Mouse (Mus musculus) hindbrain, embryonic 12.5 days (tissue): Measurements from ENCODE around the gene Mettl7a1. TPM values are rescaled to one million over a fixed set of nuclear protein-coding genes. Genes with fewer than 3 reads are reported as not detected.
"Not testable (repeated sequence)": the region's sequence is repeated elsewhere in the genome, so short reads cannot be mapped to it uniquely, and the experiment has no call there.

ENCODE experiments used
- ATAC-seq: fragments of 200-750 bp; cut with Nextera tagmentation; 2 replicates; pipeline ENCODE4 v1.8.0; 2017; ENCODE audit warnings: moderate TSS enrichment; ENCODE audit not compliant: low FRiP score
- H3K27ac ChIP-seq: fragments of 300-500 bp; sonication (generic); 2 replicates; pipeline ENCODE4 v1.5.1; 2016; ENCODE audit warnings: mild to moderate bottlenecking
- H3K27me3 ChIP-seq: fragments of 300-500 bp; sonication (generic); 2 replicates; pipeline ENCODE4 v1.6.1; 2016; ENCODE audit warnings: mild to moderate bottlenecking
- H3K36me3 ChIP-seq: fragments of 300-500 bp; sonication (generic); 2 replicates; pipeline ENCODE4 v1.6.1; 2016; ENCODE audit warnings: mild to moderate bottlenecking
- H3K4me1 ChIP-seq: fragments of 300-500 bp; sonication (generic); 2 replicates; pipeline ENCODE4 v1.6.1; 2016
- H3K4me2 ChIP-seq: fragments of 300-500 bp; sonication (generic); replicated peaks from 2 replicates; pipeline ENCODE4 v1.6.1; 2016; ENCODE audit warnings: mild to moderate bottlenecking
- H3K4me3 ChIP-seq: fragments of 300-500 bp; sonication (generic); 2 replicates; pipeline ENCODE4 v1.5.1; 2016; ENCODE audit warnings: mild to moderate bottlenecking
- H3K9ac ChIP-seq: fragments of 300-500 bp; sonication (generic); 2 replicates; pipeline ENCODE4 v1.6.1; 2016; ENCODE audit warnings: mild to moderate bottlenecking, moderate library complexity
- H3K9me3 ChIP-seq: fragments of 300-500 bp; sonication (generic); replicated peaks from 2 replicates; pipeline ENCODE4 v1.6.1; 2016; ENCODE audit warnings: mild to moderate bottlenecking
- WGBS: fragments of 180-500 bp; shearing (Covaris S2); methylation state at CpG from one replicate; pipeline ENCODE4 v1.1.7; 2016; 5-methylcytosine and 5-hydroxymethylcytosine counted together
- polyA plus RNA-seq: library from polyadenylated mRNA; unstranded; fragments of >200 nt; fragmentation: Nextera tagmentation; extraction: Ambion mirVana; gene quantifications from 2 replicates; pipeline ENCODE4 v1.2.1, GENCODE M21; 2016

Mettl7a1 gene
- 3.9 and 4.8 TPM in 2 replicates for polyA plus RNA-seq

DNA sequence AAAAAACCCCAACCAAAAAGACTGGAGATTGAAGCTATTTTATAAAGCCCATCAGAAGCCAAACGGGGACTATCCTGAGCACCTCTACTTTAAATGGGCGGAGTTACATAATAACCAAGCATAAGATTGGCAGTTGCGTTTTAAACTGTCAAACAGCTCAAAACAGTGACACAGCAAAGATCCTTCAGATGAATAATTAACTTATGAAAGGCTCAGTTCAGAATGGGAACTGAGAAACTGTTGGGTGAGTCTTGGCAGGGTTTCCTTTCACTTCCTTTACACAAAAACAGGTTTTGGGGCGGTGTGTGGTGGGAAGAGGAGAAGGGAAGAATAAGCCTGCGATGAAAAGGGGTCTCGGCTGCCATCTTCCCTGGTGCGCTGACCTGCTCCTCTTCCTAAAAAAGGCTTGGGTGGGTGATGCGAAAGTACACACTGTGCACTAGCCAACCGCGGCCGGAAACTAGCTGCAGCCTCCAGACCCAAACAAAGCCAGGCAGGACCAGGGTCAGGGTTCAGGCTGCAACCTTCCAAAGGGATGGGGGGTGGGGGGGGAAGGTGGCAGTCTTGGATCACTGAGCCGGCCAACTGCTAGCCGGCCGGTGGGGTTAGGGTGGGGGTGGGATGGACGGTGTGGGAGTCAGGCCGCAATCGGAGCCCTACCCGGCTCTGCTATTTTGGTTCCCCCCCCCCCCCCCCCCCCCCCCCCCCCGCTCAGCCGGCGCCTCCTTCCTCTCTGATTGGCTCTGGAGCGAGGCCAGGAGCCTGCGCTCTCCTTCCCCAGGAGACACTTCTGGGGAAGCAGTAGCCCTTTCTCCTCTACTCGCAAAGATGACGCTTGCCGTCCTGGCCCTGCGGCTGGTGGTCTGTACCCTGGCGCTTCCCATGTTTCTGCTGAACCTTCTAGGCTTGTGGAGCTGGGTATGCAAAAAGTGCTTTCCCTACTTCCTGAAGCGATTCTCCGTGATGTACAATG is at the start of gene Mettl7a1:
Mettl7a1 (plus strand) TSS at position 122 of the 973 bp plus-strand sequence.
- peak; percentile 87 for ATAC-seq
- 3% methylated on average over 18 of the region's 30 CpGs for WGBS

GRCm38 (mm10) chr15:100256386-100256785 is 47.6 kb upstream of the Mettl7a1 start:
- H3K36me3 ChIP-seq = peaks cover 81% of the 10 kb centered on the region
- H3K9ac ChIP-seq = no peak overlapping the region
- ATAC-seq = no peak
- WGBS = 91% methylated on average over 6 of the region's 6 CpGs
- H3K27me3 ChIP-seq = no peaks in the 10 kb centered on the region
- no peaks in the 10 kb centered on the region for H3K9me3 ChIP-seq
- no peak overlapping the region for H3K27ac ChIP-seq
- H3K4me3 ChIP-seq = no peak overlapping the region
- no peaks in the 10 kb centered on the region for H3K4me1 ChIP-seq
- H3K4me2 ChIP-seq = no peak overlapping the region

More for the DNA sequence above, at the start of gene Mettl7a1:
- Histone ChIP-seq H3K9me3 (no peaks in the 10 kb centered on the region), H3K27ac (peak within 1 kb of the TSS; percentile 88), H3K4me3 (peak within 1 kb of the TSS; percentile 47), H3K27me3 (no peaks in the 10 kb centered on the region), H3K4me2 (peak within 1 kb of the TSS; percentile 76), H3K36me3 (no peaks in the 10 kb centered on the region), H3K9ac (peak within 1 kb of the TSS; percentile 72), H3K4me1 (peaks cover 4% of the 10 kb centered on the region; the same call in 1 of the 2 replicates)

GRCm38 (mm10) chr15:100257305-100257704 is 46.6 kb upstream of the Mettl7a1 start:
- H3K36me3 ChIP-seq = peaks cover 72% of the 10 kb centered on the region
- WGBS = 93% methylated on average over 5 of the region's 5 CpGs
- H3K4me2 ChIP-seq = no peak overlapping the region
- H3K27ac ChIP-seq = no peak overlapping the region
- H3K4me3 ChIP-seq = no peak overlapping the region
- H3K4me1 ChIP-seq = no peaks in the 10 kb centered on the region
- no peaks in the 10 kb centered on the region for H3K27me3 ChIP-seq
- no peaks in the 10 kb centered on the region for H3K9me3 ChIP-seq
- no peak overlapping the region for H3K9ac ChIP-seq
- ATAC-seq = no peak

DNA sequence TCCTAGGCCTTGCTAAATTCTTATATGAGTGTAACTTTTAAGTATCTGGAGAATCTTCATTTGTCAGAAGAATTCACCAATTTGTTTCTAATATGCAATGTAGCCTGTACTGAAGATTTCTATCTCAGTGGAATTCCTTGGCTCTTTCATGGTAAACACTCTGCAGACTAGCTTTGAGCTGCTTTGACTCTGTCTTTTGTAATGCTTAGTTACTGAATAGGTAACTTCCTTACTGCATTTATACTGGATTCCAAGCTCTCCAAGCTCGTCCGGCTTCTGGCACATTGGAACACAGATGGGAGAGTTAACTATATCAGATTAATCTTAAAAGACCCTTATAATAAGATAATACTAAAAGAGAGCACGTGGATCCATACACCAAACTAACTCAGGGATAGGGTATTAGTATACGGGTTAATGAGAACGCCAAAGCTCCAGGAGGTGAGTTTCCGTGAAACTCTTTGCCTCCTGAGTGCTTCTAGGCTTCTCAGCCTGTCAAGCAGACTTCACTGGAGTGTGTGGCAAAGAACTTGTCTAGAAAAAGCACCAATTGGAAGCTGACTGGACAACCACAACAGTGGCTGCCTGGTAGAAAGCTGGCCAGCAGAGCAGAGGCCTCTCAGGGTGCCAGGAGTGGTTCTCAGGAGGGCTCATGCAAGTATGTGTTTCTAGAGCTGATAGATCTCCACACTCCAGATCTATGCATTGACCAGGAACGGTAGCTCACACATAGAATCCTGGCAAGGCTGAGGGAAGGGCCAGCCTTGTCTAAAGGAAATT is 45.1 kb upstream of the Mettl7a1 start:
- peaks cover 61% of the 10 kb centered on the region for H3K36me3 ChIP-seq
- H3K4me2 ChIP-seq = no peak overlapping the region
- H3K27me3 ChIP-seq = no peaks in the 10 kb centered on the region
- 94% methylated on average over 7 of the region's 7 CpGs for WGBS
- no peak overlapping the region for H3K27ac ChIP-seq
- H3K9me3 ChIP-seq = no peaks in the 10 kb centered on the region
- no peak overlapping the region for H3K9ac ChIP-seq
- ATAC-seq = no peak
- H3K4me3 ChIP-seq = no peak overlapping the region
- H3K4me1 ChIP-seq = no peaks in the 10 kb centered on the region

DNA sequence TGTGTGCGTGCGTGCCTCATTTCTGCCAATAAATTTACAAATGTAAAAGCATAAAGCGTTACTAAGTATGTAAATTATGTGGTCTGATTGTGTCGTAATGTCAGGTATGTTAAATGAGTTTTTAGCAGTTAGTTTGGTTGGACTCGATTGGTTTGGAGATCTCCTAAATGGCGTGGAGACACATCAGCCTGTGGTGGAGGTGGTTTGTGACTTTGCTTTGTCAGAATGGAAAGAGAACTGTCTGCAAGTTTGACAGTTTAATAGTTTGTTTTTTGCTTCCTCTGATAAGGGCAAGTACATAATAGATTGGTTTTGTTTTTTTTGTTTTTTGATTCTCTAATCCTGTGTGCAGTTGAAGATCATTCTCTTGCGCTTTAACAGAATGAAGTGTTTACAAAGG is 43.6 kb upstream of the Mettl7a1 start:
- not testable (repeated sequence) for ATAC-seq, H3K9ac ChIP-seq, H3K4me1 ChIP-seq, H3K4me2 ChIP-seq, H3K9me3 ChIP-seq, H3K27me3 ChIP-seq, H3K4me3 ChIP-seq, H3K27ac ChIP-seq
- WGBS = 95% methylated on average over 6 of the region's 7 CpGs
- peaks cover 46% of the 10 kb centered on the region for H3K36me3 ChIP-seq

- H3K4me2 ChIP-seq = no peak overlapping the region
- no peaks in the 10 kb centered on the region for H3K9me3 ChIP-seq
- no peaks in the 10 kb centered on the region for H3K27me3 ChIP-seq
- no peak for ATAC-seq
- no peak overlapping the region for H3K4me3 ChIP-seq
- H3K27ac ChIP-seq = no peak overlapping the region
- no peak overlapping the region for H3K9ac ChIP-seq
- H3K4me1 ChIP-seq = no peaks in the 10 kb centered on the region
- peaks cover 18% of the 10 kb centered on the region for H3K36me3 ChIP-seq
- 21% methylated on average over 4 of the region's 4 CpGs for WGBS
Measured at GRCm38 (mm10) chr15:100263246-100263905, 40.6 kb upstream of the Mettl7a1 start.

DNA sequence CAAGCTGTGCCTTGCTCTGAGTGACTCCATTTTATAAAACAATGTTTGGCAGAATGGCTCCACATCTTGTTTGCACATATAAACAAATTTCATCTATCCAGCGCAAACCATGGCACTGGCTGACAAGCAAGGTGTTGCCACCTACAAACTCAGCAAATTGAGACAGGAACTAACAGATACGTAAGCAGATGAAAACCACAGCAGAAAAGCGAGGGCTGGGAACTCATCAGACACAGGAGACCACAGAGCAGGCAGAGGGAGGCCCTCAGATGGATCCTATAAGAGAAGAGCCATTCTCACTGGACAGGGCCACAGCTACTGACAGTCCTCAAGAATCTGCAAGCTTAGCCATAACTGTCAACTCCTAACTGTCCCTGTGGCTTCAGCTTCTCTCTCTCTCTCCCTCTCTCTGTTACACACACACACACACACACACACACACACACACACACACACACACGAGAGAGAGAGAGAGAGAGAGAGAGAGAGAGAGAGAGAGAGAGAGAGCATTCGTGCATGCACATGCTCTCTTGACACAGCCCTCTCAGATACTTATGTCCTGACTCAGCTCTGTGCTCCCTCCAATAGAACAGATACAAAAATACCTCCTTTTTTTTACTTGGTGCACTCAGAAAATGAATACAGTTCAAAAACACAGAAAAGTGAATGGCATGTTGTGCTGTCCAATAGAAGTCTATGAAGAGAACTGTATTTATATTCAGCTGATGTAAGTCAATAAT is 38.2 kb upstream of the Mettl7a1 start:
- H3K4me3 ChIP-seq = no peak overlapping the region
- ATAC-seq = no peak
- no peaks in the 10 kb centered on the region for H3K9me3 ChIP-seq
- peaks cover 7% of the 10 kb centered on the region; the same call in 1 of the 2 replicates for H3K27me3 ChIP-seq
- H3K36me3 ChIP-seq = peaks cover 4% of the 10 kb centered on the region; the same call in 1 of the 2 replicates
- no peak overlapping the region for H3K9ac ChIP-seq
- 89% methylated on average over 4 of the region's 5 CpGs for WGBS
- no peak overlapping the region for H3K4me2 ChIP-seq
- no peaks in the 10 kb centered on the region for H3K4me1 ChIP-seq
- H3K27ac ChIP-seq = no peak overlapping the region

- no peak for ATAC-seq
- no peaks in the 10 kb centered on the region for H3K4me1 ChIP-seq
- H3K9ac ChIP-seq = no peak overlapping the region
- 73% methylated on average over 2 of the region's 2 CpGs for WGBS
- no peak overlapping the region for H3K4me2 ChIP-seq
- H3K27ac ChIP-seq = no peak overlapping the region
- H3K27me3 ChIP-seq = peaks cover 7% of the 10 kb centered on the region; the same call in 1 of the 2 replicates
- no peak overlapping the region for H3K4me3 ChIP-seq
- H3K36me3 ChIP-seq = no peaks in the 10 kb centered on the region
- H3K9me3 ChIP-seq = no peaks in the 10 kb centered on the region
Measured at GRCm38 (mm10) chr15:100268916-100269315, 35.0 kb upstream of the Mettl7a1 start.

GRCm38 (mm10) chr15:100269776-100270175 is 34.2 kb upstream of the Mettl7a1 start:
- H3K4me1 ChIP-seq = no peaks in the 10 kb centered on the region
- no peak overlapping the region for H3K4me3 ChIP-seq
- H3K4me2 ChIP-seq = no peak overlapping the region
- no peak overlapping the region for H3K9ac ChIP-seq
- 14% methylated on average over 9 of the region's 9 CpGs for WGBS
- H3K36me3 ChIP-seq = no peaks in the 10 kb centered on the region
- peaks cover 7% of the 10 kb centered on the region; the same call in 1 of the 2 replicates for H3K27me3 ChIP-seq
- H3K9me3 ChIP-seq = no peaks in the 10 kb centered on the region
- ATAC-seq = no peak
- H3K27ac ChIP-seq = no peak overlapping the region

DNA sequence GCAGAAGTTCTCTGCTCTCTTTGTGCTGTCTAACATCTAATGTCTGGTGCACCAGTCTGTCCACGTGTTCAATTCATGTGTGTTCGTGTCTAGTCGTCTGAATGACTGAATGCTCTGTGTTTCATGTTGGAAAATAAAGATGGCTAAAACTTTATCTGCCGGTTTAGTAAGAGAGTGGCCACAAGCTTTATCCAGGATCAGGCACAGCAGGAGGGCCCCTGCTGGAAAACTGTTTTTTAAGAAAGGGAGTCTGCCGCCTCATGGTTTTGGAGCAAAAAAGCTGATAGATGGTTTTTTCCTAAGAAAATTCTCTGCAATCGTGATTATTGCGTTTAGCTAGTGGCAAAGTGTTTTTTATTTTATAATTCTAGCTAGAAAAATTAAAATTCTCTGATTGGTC is 33.3 kb upstream of the Mettl7a1 start:
- H3K9ac ChIP-seq, H3K27me3 ChIP-seq, H3K27ac ChIP-seq, H3K9me3 ChIP-seq, H3K4me1 ChIP-seq, H3K36me3 ChIP-seq, H3K4me2 ChIP-seq, H3K4me3 ChIP-seq, ATAC-seq: not testable (repeated sequence)
- WGBS = 22% methylated on average over 7 of the region's 7 CpGs

DNA sequence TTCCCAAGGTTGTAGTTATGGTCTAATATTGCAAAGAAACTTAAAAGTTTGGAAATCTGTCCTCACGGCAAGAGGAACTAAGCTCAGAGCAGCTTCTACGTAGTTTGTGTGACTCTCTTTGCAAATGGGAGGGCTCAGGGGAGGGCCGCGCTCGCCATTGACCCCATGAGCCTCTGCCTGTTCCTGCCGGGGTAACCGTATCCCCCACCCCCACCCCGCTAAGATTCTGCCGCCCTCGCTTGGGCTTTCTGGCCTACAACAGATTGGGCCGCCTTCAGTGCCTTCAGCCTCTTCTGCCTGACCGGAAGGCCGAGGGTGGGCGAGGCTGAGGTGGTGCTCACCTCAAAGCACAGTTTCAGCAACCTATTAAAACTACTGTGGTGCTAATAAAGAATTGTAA is 32.5 kb upstream of the Mettl7a1 start:
- ATAC-seq = no peak
- H3K4me2 ChIP-seq = no peak overlapping the region
- no peaks in the 10 kb centered on the region for H3K36me3 ChIP-seq
- H3K4me1 ChIP-seq = no peaks in the 10 kb centered on the region
- no peak overlapping the region for H3K9ac ChIP-seq
- H3K9me3 ChIP-seq = no peaks in the 10 kb centered on the region
- H3K4me3 ChIP-seq = no peak overlapping the region
- H3K27me3 ChIP-seq = peaks cover 7% of the 10 kb centered on the region; the same call in 1 of the 2 replicates
- WGBS = 58% methylated on average over 14 of the region's 14 CpGs
- no peak overlapping the region for H3K27ac ChIP-seq
